Mouse (Mus musculus): ENCODE data around the gene Epb41l2.

Epb41l2 gene

DNA sequence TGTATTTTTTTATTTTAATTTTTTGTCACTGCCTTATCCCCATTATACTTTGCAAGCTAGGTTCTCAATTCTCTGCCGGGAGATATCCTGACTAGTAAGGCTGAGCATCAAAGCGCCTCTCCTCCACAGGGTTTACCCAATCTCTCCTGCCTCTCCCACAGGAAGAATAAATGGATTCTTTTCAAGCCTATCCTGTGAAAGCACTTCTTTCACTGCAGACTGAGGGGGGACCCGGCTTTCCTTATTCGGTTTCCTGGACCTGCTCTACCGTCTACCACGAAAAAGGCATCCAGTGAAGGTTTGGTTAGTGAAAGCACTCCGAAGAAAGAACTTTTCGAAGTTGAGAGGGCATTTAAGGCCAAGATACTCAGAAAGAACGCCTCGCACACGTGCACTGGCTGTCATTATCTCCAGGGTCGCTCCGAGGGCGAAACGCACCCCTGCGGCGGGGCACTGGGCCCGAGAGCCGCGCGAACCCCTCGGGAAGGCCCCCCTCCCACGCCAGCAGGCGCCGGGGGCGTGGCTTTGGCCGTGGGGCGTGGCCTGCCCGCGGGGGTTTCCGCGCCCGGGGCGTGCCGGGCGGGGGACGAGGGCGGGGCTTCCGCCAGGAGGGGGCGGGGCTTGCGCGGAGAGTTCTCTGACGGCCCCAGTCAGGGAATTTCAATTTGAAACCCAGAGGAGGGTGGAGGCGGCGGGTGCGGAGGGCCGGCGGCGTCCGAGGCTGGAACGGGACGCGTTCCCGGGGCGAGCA is at the start of gene Epb41l2:
Epb41l2 (plus strand) TSS at position 591 of the 751 bp plus-strand sequence.
- peak; percentile 97 for DNase-seq

DNA sequence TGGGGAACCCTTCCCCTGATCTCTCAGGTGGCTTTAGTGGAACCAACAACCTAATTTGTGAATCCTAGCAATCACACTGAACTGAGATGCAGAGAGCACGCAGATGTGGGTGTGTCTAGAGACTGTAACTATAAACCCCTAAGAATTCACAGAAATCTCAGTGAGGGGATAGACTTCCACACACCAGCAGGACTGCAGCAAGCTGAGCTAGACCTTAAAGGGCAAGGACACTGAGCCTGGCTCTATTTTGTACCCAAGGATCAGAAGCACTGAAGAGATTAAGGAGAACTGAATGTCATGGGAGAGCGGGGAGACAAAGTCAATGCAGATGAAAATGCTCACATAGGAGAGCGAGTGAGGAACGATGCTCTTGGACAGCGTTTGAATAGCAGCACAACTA is 49.6 kb upstream of the Epb41l2 start:
- no peak for DNase-seq

DNA sequence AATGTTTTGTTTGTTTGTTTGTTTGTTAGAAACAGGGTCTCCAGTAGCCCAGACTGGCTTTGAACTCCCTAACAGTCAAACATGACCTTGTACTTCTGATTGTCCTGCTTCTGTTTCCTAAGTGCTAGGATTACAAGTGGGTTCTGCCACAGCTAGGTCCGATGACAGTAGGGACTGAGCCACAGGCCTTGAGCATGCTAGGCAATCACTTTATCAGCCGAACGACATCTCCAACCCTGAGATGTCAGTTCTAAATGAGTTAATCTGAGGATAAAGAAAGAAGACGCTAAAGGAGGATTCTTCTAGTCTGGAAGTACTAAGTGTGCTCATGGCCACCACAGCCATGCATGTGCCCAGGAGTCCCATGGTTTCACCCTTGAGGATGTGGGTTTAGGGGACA is 48.9 kb upstream of the Epb41l2 start:
- DNase-seq, result no peak

DNA sequence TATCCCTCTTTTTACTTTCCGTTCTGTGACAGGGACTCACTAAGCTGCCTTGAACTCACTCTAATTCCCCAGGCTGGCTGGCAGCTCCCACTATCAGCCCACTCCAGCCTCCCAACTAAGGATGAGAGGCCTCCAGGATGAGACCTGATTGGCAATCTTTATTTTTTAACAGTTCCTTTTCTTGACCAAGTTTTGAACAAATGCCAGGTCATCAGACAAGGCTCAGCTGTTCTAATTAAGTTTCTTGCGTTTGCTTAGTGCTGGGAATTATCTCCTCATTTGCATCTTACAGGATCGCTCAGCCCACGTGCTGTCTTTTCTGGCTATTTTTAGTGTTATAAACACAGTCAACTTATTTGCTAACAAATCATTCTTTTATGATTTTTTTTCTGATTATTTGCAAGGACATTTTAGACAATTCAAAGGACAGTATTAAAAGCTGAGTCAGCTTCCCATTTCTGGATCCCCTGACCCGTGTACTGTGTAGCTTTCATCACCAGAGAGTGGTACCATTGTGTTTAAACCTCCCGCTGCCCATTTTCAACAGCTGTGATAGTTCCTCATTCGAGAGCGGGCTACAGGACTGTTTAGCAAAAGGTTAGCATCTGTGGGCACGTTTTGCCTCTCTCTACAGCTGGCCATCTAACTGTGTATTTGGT is 47.9 kb upstream of the Epb41l2 start:
- peak; percentile 35 for DNase-seq

DNA sequence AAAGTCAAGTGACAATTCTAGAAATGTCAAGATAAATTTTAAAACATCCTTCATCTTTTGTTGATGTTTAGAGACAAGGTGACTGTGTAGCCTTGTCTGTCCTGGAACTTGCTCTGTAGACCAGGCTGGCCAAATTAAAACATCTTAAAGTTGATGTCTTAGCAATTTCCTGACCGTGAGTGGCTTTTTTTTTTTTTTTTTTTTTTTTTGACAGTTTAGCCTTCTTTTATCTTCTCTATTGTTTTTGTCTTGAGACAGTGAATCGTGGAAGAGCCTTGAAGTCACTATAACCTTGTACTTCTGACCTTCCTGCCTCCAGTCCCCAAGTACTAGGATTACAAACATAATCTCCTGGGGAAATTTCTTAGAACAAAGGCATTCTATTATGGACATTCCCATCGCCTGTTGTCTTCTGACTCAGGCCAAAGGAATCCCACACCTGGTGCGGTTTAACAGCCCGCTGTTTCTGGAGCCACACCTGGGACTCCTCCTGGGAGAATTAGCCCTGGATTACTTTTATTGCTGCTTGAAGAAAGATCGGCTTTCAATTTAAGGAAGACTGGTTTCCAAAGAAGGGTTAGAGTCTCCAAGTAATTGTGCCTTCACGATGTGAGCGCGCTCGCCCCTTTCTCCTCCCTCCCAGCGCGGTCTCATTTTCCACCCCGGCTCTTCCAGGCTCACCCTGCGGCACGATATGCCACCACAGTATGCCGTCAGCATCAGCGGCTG is 45.6 kb upstream of the Epb41l2 start:
- DNase-seq, result no peak

- DNase-seq, result no peak
These were observed 41.9 kb upstream of the Epb41l2 start for GRCm38 (mm10) chr10:25317665-25318064.

DNA sequence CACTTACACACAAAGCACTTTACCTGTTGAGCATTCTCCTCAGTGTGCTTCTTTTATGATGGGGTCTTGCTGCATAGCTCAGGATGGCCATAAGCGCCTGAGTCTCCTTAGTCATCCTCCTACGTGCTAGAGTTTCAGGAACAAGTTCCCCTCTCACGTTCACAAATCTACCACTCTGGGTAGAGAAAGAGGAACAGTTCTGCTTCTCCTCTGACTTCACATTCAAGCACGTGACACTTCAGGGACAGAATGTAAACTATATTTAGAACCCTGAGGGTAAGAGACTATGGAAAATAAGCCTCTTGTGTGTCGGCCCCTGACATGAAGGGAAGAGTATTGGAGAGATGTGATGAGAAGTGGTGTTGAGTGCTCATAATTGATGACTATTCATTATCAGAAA is 41.2 kb upstream of the Epb41l2 start:
- DNase-seq, result no peak

GRCm38 (mm10) chr10:25319531-25319930 is 40.1 kb upstream of the Epb41l2 start:
- DNase-seq, result no peak

- no peak for DNase-seq
These were observed 38.4 kb upstream of the Epb41l2 start for GRCm38 (mm10) chr10:25321198-25321597.

- peak; percentile 30 for DNase-seq
These were observed 33.9 kb upstream of the Epb41l2 start for GRCm38 (mm10) chr10:25325690-25326089.

DNA sequence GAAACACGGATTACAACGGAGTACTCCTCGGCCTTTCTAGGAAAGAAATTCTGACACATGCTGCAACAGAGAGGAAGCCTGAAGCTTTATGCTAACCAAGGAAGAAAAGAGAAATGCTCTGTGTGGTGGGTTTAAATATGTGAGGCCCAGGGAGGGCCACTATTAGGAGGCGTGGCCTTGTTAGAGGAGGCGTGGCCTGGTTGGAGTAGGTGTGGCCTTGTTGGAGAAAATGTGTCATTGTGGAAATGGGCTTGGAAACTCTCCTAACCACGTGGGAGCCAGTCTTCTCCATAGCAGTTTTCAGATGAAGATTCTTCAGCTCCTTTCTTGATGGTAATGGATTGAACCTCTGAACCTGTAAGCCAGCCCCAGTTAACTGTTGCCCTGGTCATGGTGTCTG is 32.1 kb upstream of the Epb41l2 start:
- no peak for DNase-seq

DNA sequence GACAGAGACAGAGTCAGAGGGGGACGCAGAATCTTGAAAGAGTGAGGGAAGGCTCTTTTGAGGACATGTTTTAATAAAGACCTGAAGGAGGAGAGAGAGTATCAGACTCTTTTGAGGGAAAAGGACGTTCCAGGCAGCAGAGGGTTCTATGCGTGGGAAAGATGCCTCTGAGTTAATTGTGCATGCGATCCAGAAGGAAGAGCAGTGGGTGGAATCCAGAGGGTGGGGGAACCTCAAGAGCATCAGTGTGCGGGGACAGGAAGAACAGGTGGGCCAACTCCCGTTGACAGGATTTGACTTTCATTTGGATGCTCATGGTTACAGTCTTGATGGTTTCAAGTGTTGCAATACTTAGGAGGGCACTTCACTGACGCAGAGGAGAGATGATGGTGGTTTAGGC is 29.5 kb upstream of the Epb41l2 start:
- DNase-seq, result no peak

- no peak for DNase-seq
These were observed 28.1 kb upstream of the Epb41l2 start for GRCm38 (mm10) chr10:25331321-25332049.

DNA sequence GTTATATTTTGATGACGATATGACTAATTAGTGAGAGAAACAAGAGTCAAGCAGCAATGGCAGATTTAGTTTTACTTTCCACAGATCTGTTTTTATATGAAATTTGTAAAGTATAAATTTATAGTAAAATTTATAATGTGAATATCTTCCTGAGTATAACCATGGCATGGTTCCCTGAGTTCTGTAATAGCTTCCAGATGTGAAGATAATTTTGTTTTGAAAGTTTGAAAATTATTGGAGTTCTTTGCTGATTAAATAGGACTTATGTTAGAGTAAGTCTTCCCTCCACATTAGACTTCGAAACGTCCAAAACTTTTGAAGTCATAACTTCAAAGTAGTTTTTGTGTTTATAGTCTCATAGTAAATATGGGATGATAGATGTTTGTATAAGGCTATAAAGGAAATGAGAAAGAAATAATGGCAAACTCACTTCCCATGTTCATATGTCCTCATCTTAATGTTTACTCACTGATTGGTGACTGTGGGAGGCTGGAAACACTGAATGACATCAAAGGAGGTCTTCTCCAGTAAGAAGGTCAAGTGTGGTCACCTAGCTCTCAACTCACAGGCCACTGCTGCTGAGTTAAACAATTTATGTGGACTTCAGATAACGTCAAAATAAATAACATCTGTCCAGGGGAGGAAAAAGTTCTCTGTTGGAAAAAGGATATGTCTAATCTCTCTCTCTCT is 26.1 kb upstream of the Epb41l2 start:
- no peak for DNase-seq

- no peak for DNase-seq
These were observed 18.9 kb upstream of the Epb41l2 start for GRCm38 (mm10) chr10:25340675-25341074.

GRCm38 (mm10) chr10:25342801-25343200 is 16.8 kb upstream of the Epb41l2 start:
- DNase-seq, result no peak

GRCm38 (mm10) chr10:25353941-25354340 is 5.7 kb upstream of the Epb41l2 start:
- DNase-seq, result no peak

GRCm38 (mm10) chr10:25354390-25354789 is 5.2 kb upstream of the Epb41l2 start:
- DNase-seq, result no peak

- peak; percentile 56 for DNase-seq
These were observed 587 bp downstream of the Epb41l2 start for GRCm38 (mm10) chr10:25359959-25360811.

- no peak for DNase-seq
These were observed 2.6 kb downstream of the Epb41l2 start for GRCm38 (mm10) chr10:25362235-25362634.

- no peak for DNase-seq
These were observed 5.6 kb downstream of the Epb41l2 start for GRCm38 (mm10) chr10:25365158-25365557.

DNA sequence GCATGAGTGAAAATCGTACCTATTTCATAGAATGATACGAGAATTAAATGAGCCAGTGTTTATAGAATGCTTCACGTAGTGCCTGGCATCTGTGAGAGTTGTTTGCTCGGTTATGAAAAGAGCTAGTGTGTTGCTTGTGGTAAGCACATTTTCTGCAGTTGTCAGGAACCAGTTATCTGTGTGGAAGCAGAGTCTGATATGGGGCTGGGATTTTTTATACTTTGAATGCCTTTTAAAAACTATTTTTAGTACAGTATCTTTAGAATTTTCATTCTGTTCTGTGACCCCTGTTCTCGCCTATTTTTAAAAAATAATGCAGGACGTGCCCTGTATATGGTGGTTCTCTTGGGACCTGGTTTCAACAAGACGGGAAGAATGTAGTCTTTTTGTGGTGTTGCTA is 6.1 kb downstream of the Epb41l2 start:
- no peak for DNase-seq

All from kidney, postnatal 10 days (tissue).